Mouse (Mus musculus) liver, postnatal 0 days (tissue): ENCODE measurements around the gene Sppl2c.

Experiments
- CTCF ChIP-seq: sonication (generic); IDR thresholded peaks from 2 replicates; pipeline ENCODE4 v1.5.1; 2016; ENCODE audit warnings: antibody characterized with exemption, low read depth
- EP300 ChIP-seq: IDR thresholded peaks from 2 replicates; pipeline ENCODE4 v1.6.1; 2016; ENCODE audit warnings: antibody characterized with exemption, low read depth, mild to moderate bottlenecking

GRCm38 (mm10) chr11:104144930-104145329 is 41.2 kb upstream of the Sppl2c start:
- TF ChIP-seq EP300 (no peak), CTCF (no peak)
